Mouse (Mus musculus) cortical plate, adult 2 months (tissue): ENCODE data around the gene Hpn. TPM values are rescaled to one million over a fixed set of nuclear protein-coding genes. Genes with fewer than 3 reads are reported as not detected.

Experiments
- H3K27ac ChIP-seq: fragments of 200-500 bp; 2 replicates; pipeline ENCODE4 v1.5.1; 2012; ENCODE audit warnings: low read length, control low read depth, inconsistent platforms; ENCODE audit not compliant: insufficient read depth
- H3K4me1 ChIP-seq: fragments of 200-500 bp; 2 replicates; pipeline ENCODE4 v1.6.1; 2011; ENCODE audit warnings: low read length; ENCODE audit not compliant: control insufficient read depth, insufficient read depth
- H3K4me3 ChIP-seq: fragments of 200-500 bp; 2 replicates; pipeline ENCODE4 v1.5.1; 2011; ENCODE audit warnings: mild to moderate bottlenecking, low read length, control low read depth; ENCODE audit not compliant: insufficient read depth
- CTCF ChIP-seq: fragments of 200-500 bp; IDR thresholded peaks from 2 replicates; pipeline ENCODE4 v1.5.1; 2011; ENCODE audit warnings: mild to moderate bottlenecking, control low read depth, low read length; ENCODE audit not compliant: insufficient read depth; ENCODE audit errors: extremely low read depth
- POLR2A ChIP-seq: fragments of 200-500 bp; IDR thresholded peaks from 2 replicates; pipeline ENCODE4 v1.6.1; 2011; ENCODE audit warnings: mild to moderate bottlenecking, low read length, control low read depth; ENCODE audit not compliant: insufficient read depth; ENCODE audit errors: extremely low read depth
- polyA plus RNA-seq: library from polyadenylated mRNA; depleted of rRNA; stranded (reverse); fragments of >200 nt; gene quantifications from 2 replicates; pipeline ENCODE4 v1.2.3, GENCODE M21; 2012; rRNA removed

Hpn gene
- polyA plus RNA-seq, result 4.2 and 4.9 TPM in 2 replicates

- TF ChIP-seq CTCF, result no peak
- no peak for TF ChIP-seq POLR2A
- Histone ChIP-seq H3K4me3 (no peak within 1 kb of the TSS), H3K4me1 (peaks cover 4% of the 10 kb centered on the region), H3K27ac (no peak within 1 kb of the TSS)
These were observed at the start of gene Hpn for GRCm38 (mm10) chr7:31115182-31115581. Gene Hpn (minus strand): TSS chr7:31115290.

- H3K27ac ChIP-seq, result no peak overlapping the region
These were observed 49.7 kb upstream of the Hpn start for GRCm38 (mm10) chr7:31164748-31165147.

GRCm38 (mm10) chr7:31163666-31164577, 48.8 kb upstream of the Hpn start:
- Histone ChIP-seq H3K4me3 (no peak overlapping the region), H3K4me1 (no peaks in the 10 kb centered on the region), H3K27ac (no peak overlapping the region)
- TF ChIP-seq CTCF (no peak), POLR2A (no peak)

More at GRCm38 (mm10) chr7:31164748-31165147, 49.7 kb upstream of the Hpn start:
- TF ChIP-seq CTCF (no peak), POLR2A (no peak)
- H3K4me1 ChIP-seq, result no peaks in the 10 kb centered on the region
- H3K4me3 ChIP-seq, result no peak overlapping the region

GRCm38 (mm10) chr7:31162324-31162723, 47.2 kb upstream of the Hpn start:
- no peak for TF ChIP-seq CTCF
- no peak for TF ChIP-seq POLR2A
- no peak overlapping the region for H3K27ac ChIP-seq
- H3K4me3 ChIP-seq, result no peak overlapping the region
- H3K4me1 ChIP-seq, result no peaks in the 10 kb centered on the region

GRCm38 (mm10) chr7:31161831-31162230, 46.7 kb upstream of the Hpn start:
- Histone ChIP-seq H3K4me3 (no peak overlapping the region), H3K4me1 (no peaks in the 10 kb centered on the region), H3K27ac (no peak overlapping the region)
- TF ChIP-seq CTCF (no peak), POLR2A (no peak)

- no peaks in the 10 kb centered on the region for H3K4me1 ChIP-seq
- no peak overlapping the region for H3K27ac ChIP-seq
- H3K4me3 ChIP-seq, result no peak overlapping the region
- TF ChIP-seq POLR2A (no peak), CTCF (no peak)
These were observed 46.2 kb upstream of the Hpn start for GRCm38 (mm10) chr7:31161246-31161645.

GRCm38 (mm10) chr7:31160763-31161162, 45.7 kb upstream of the Hpn start:
- H3K4me3 ChIP-seq, result no peak overlapping the region
- H3K27ac ChIP-seq, result no peak overlapping the region
- TF ChIP-seq POLR2A (no peak), CTCF (no peak)
- H3K4me1 ChIP-seq, result no peaks in the 10 kb centered on the region

GRCm38 (mm10) chr7:31156034-31156928, 41.2 kb upstream of the Hpn start:
- Histone ChIP-seq H3K4me3 (no peak overlapping the region), H3K4me1 (0 out of 2 replicates have a peak, but pooled peaks cover 2% of the 10 kb centered on the region), H3K27ac (peak overlapping the region; percentile 45; the same call in 1 of the 2 replicates)
- TF ChIP-seq CTCF, result 0 out of 2 replicates have a peak, but pooled peaks have one; percentile 31
- no peak for TF ChIP-seq POLR2A

GRCm38 (mm10) chr7:31155296-31156033, 40.4 kb upstream of the Hpn start, which contains the start of gene Gramd1a:
Gene Gramd1a (minus strand): TSS chr7:31155896.
- H3K4me1 ChIP-seq, result 0 out of 2 replicates have a peak, but pooled peaks cover 2% of the 10 kb centered on the region
- TF ChIP-seq POLR2A (no peak), CTCF (no peak)
- H3K4me3 ChIP-seq, result no peak within 1 kb of the TSS
- H3K27ac ChIP-seq, result peak within 1 kb of the TSS; percentile 45
